Mouse (Mus musculus) heart, embryonic 14.5 days (tissue): ENCODE measurements around the gene Olfr67. TPM values are rescaled to one million over a fixed set of nuclear protein-coding genes. Genes with fewer than 3 reads are reported as not detected.
"Not testable (repeated sequence)": the region's sequence is repeated elsewhere in the genome, so short reads cannot be mapped to it uniquely, and the experiment has no call there.

Experiments used
- ATAC-seq: fragments of 200-750 bp; cut with Nextera tagmentation; 2 replicates; pipeline ENCODE4 v1.8.0; 2017; ENCODE audit warnings: low read depth, moderate TSS enrichment; ENCODE audit not compliant: insufficient number of reproducible peaks, insufficient read depth, low FRiP score
- H3K27ac ChIP-seq, 2 experiments: fragments of 200-500 bp in 1 of 2; fragments of 300-500 bp in 1 of 2; sonication (generic) in 1 of 2; replicated peaks in 1 of 2; 2 replicates each; pipeline ENCODE4 v1.5.1; 2012 to 2014; ENCODE audit warnings: low read depth in 2 of 2, low read length in 2 of 2, control low read depth in 1 of 2, mild to moderate bottlenecking in 1 of 2, mixed read lengths in 1 of 2; ENCODE audit not compliant: control insufficient read depth in 1 of 2, insufficient read depth in 1 of 2
- H3K27me3 ChIP-seq: fragments of 300-500 bp; sonication (generic); 2 replicates; pipeline ENCODE4 v1.6.1; 2014; ENCODE audit warnings: mild to moderate bottlenecking, low read length, control low read depth; ENCODE audit not compliant: control insufficient read depth, insufficient read depth
- H3K36me3 ChIP-seq: fragments of 300-500 bp; sonication (generic); 2 replicates; pipeline ENCODE4 v1.6.1; 2014; ENCODE audit warnings: mild to moderate bottlenecking, control low read depth, low read length, mixed read lengths; ENCODE audit not compliant: control insufficient read depth, insufficient read depth
- H3K4me1 ChIP-seq, 2 experiments: fragments of 200-500 bp in 1 of 2; fragments of 300-500 bp in 1 of 2; sonication (generic) in 1 of 2; 2 replicates each; pipeline ENCODE4 v1.6.1; 2012 to 2014; ENCODE audit warnings: low read length in 2 of 2, control low read depth in 1 of 2, mixed read lengths in 1 of 2; ENCODE audit not compliant: control insufficient read depth in 2 of 2, insufficient read depth in 2 of 2
- H3K4me2 ChIP-seq: fragments of 300-500 bp; sonication (generic); 2 replicates; pipeline ENCODE4 v1.6.1; 2014; ENCODE audit warnings: mild to moderate bottlenecking, low read length
- H3K4me3 ChIP-seq, 2 experiments: fragments of 200-500 bp in 1 of 2; fragments of 300-500 bp in 1 of 2; sonication (generic) in 1 of 2; 2 replicates each; pipeline ENCODE4 v1.5.1; 2012 to 2014; ENCODE audit warnings: low read length in 2 of 2, mild to moderate bottlenecking in 2 of 2, control low read depth in 1 of 2, low read depth in 1 of 2, moderate library complexity in 1 of 2; ENCODE audit not compliant: control insufficient read depth in 1 of 2, insufficient read depth in 1 of 2
- H3K9ac ChIP-seq: fragments of 300-500 bp; sonication (generic); 2 replicates; pipeline ENCODE4 v1.6.1; 2014; ENCODE audit warnings: mild to moderate bottlenecking, low read length
- H3K9me3 ChIP-seq: fragments of 300-500 bp; sonication (generic); 2 replicates; pipeline ENCODE4 v1.6.1; 2016; ENCODE audit warnings: low read length, control low read depth; ENCODE audit not compliant: control insufficient read depth
- WGBS: fragments of 180-500 bp; shearing (Covaris S2); extraction: QIAGEN DNeasy Blood & Tissue Kit; methylation state at CpG from one replicate; pipeline ENCODE4 v1.1.7; 2014; 5-methylcytosine and 5-hydroxymethylcytosine counted together
- polyA plus RNA-seq: library from polyadenylated mRNA; unstranded; fragments of >200 nt; fragmentation: Nextera tagmentation; extraction: Ambion mirVana; gene quantifications from 2 replicates; pipeline ENCODE4 v1.2.1, GENCODE M21; 2014

The Olfr67 gene
- polyA plus RNA-seq = not detected in 2 replicates

- no peak within 1 kb of the TSS for H3K27ac ChIP-seq
- 76% methylated on average over 3 of the region's 3 CpGs for WGBS
- no peaks in the 10 kb centered on the region for H3K9me3 ChIP-seq
- ATAC-seq = no peak
- no peak within 1 kb of the TSS for H3K9ac ChIP-seq
- no peaks in the 10 kb centered on the region for H3K36me3 ChIP-seq
- H3K27me3 ChIP-seq = no peaks in the 10 kb centered on the region
- H3K4me1 ChIP-seq = no peaks in the 10 kb centered on the region
- H3K4me3 ChIP-seq = no peak within 1 kb of the TSS
- H3K4me2 ChIP-seq = no peak within 1 kb of the TSS
Measured at GRCm38 (mm10) chr7:103791721-103792120, at the start of gene Olfr67. Gene Olfr67, minus strand, starts transcription at chr7:103791821.

DNA sequence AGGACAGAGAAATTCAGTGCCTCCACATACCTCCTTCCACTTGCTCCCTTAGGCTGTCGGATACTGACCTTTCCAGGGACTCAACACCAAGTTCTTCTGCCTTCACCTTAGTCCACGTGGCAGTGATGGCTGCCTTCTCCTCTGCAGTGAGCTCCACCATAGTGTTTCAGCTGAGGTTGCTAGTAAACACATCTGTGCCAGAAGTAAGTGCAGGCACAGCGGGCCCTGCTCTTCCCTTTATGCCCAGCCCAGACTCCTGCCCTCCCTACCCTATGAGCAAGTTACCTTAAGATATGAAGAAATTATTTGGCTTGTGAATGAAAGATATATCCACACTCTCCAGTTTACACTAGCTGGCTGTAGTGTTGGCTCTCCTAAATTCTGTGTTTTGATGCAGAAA is 48.6 kb upstream of the Olfr67 start, which contains the start of gene Hbb-bh2:
Hbb-bh2 (minus strand) TSS at position 253 of the 400 bp plus-strand sequence.
- Histone ChIP-seq H3K9me3 (no peaks in the 10 kb centered on the region), H3K4me1 (no peaks in the 10 kb centered on the region), H3K27ac (no peak within 1 kb of the TSS), H3K4me3 (no peak within 1 kb of the TSS), H3K9ac (no peak within 1 kb of the TSS), H3K4me2 (no peak within 1 kb of the TSS), H3K27me3 (no peaks in the 10 kb centered on the region), H3K36me3 (no peaks in the 10 kb centered on the region)
- 68% methylated on average over 3 of the region's 3 CpGs for whole genome bisulfite sequencing
- ATAC-seq = no peak

DNA sequence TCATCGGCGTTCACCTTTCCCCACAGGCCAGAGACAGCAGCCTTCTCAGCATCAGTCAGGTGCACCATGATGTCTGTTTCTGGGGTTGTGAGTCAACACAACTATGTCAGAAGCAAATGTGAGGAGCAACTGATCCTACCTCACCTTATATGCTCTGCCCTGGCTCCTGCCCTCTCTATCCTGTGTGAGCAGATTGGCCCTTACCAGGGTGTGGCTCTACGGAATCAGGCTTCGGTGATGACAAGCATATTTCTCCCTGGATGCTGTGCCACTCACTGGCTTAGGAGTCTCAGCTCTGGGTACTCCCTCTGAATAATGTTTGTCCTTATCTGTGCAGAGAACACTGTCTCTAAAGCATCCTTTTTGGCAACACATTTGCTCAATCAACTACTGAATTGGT is 36.2 kb upstream of the Olfr67 start, which contains the start of gene Hbb-bs:
Hbb-bs (minus strand) TSS at position 289 of the 400 bp plus-strand sequence.
- ATAC-seq = no peak
- Histone ChIP-seq H3K4me1 (no peaks in the 10 kb centered on the region), H3K9me3 (no peaks in the 10 kb centered on the region), H3K27me3 (no peaks in the 10 kb centered on the region), H3K36me3 (no peaks in the 10 kb centered on the region), H3K9ac (no peak within 1 kb of the TSS), H3K4me3 (no peak within 1 kb of the TSS), H3K4me2 (no peak within 1 kb of the TSS), H3K27ac (no peak within 1 kb of the TSS)
- WGBS = 85% methylated on average over 4 of the region's 4 CpGs

DNA sequence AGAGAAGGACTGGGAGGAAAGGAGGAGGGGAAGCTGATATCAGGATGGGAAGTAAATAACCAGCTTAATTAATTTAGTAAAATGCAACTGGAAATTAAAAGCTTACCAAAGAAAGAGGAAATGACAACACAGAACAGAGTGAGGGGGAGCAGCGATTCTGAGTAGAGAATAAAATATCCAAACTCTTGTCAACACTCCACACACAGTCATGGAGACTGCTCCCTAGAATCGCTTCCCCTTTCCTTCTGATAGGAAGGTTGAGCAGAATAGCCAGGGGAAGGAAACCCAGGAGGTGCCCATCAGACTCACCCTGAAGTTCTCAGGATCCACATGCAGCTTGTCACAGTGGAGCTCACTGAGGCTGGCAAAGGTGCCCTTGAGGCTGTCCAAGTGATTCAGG is 35.5 kb upstream of the Olfr67 start:
- not testable (repeated sequence) for H3K4me2 ChIP-seq, H3K9ac ChIP-seq, H3K9me3 ChIP-seq, H3K27me3 ChIP-seq, H3K4me1 ChIP-seq, H3K4me3 ChIP-seq, H3K27ac ChIP-seq, H3K36me3 ChIP-seq, ATAC-seq
- no CpG with 5 or more reads among the region's 2 CpGs for WGBS

DNA sequence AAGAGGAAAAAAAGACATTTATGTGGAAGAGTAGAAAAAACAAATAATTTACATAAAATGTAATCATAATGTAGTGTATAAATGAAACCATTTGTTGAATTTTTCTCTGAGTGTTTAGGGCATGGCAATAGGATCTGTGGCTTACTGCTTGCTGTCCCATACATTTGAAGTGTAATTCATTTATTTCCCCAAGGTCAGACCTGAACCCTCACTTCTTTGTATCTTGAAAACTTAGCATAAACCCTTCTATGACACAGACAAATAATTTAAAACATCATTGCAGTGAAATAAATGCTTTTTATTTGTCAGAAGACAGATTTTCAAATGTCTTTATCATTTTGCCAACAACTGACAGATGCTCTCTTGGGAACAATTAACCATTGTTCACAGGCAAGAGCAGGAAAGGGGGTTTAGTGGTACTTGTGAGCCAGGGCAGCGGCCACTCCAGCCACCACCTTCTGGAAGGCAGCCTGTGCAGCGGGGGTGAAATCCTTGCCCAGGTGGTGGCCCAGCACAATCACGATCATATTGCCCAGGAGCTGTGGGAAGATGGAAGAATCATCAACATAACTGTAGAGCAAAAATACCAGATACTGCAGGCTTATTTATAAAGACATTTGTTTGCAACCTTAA is 34.8 kb upstream of the Olfr67 start:
- Histone ChIP-seq H3K27me3 (no peaks in the 10 kb centered on the region), H3K4me3 (no peak overlapping the region), H3K9me3 (no peaks in the 10 kb centered on the region), H3K36me3 (no peaks in the 10 kb centered on the region), H3K9ac (no peak overlapping the region), H3K27ac (no peak overlapping the region), H3K4me1 (no peaks in the 10 kb centered on the region), H3K4me2 (no peak overlapping the region)
- 49% methylated on average over 3 of the region's 3 CpGs for WGBS
- no peak for ATAC-seq

DNA sequence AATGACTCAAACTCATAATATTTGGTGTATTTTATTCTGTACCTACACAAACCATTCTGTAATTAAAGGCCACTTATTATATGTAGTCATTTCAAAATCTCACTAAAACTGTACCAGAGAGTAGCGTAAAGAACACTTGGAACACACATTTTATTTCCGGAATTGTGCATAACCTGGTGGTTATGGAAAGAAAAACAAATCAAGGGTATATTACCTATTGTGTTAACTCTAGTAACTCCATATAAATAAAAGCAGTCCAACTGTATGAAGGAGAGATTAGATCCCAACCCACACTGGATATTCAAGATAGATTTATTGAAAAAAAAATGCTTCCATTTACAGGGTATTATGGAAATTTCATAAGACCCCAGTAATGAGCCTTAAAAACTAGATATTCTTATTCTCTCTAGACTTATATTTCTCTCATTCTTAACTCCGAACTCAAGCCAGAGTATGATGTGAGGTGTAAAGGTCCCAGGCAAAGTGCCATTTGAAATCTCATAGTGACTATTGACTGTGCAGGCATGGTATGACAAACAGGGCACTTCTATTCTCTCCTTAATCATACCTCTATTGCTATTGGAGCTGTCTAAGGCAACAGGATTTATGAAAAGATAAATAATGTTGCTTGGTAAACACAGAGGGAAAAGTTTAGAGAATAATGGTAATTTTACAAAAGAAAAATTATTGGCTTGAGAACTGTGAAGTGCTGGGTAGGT is 34.1 kb upstream of the Olfr67 start:
- no peaks in the 10 kb centered on the region for H3K36me3 ChIP-seq
- WGBS = 86% methylated on average over 3 of the region's 3 CpGs
- ATAC-seq = no peak
- no peak overlapping the region for H3K4me3 ChIP-seq
- no peaks in the 10 kb centered on the region for H3K4me1 ChIP-seq
- no peaks in the 10 kb centered on the region for H3K9me3 ChIP-seq
- no peak overlapping the region for H3K9ac ChIP-seq
- H3K4me2 ChIP-seq = no peak overlapping the region
- no peak overlapping the region for H3K27ac ChIP-seq
- H3K27me3 ChIP-seq = no peaks in the 10 kb centered on the region

DNA sequence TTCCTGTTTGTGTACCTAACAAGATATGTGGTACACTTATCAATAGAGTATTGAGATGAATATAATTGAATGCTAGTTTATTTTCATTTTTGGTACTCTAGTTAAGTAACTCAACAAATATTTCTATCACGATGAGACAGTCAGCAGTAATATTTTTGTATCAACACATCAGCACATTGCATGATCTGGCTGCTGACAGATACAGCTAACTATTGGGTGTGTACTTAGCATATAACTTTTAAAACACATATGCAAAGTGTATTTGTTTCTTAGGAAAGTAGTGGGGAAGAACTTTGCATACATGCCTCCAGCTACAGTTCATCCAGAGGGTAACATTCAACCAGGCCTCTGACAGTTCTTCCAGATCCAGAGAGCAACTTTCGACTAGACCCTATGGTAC is 33.0 kb upstream of the Olfr67 start:
- H3K9me3 ChIP-seq = no peaks in the 10 kb centered on the region
- H3K9ac ChIP-seq = no peak overlapping the region
- no peak overlapping the region for H3K27ac ChIP-seq
- H3K36me3 ChIP-seq = no peaks in the 10 kb centered on the region
- no peak overlapping the region for H3K4me3 ChIP-seq
- H3K27me3 ChIP-seq = no peaks in the 10 kb centered on the region
- WGBS = 82% methylated on average over 2 of the region's 2 CpGs
- no peaks in the 10 kb centered on the region for H3K4me1 ChIP-seq
- H3K4me2 ChIP-seq = no peak overlapping the region
- ATAC-seq = no peak
